Mouse (Mus musculus) intestine, postnatal 0 days (tissue): ENCODE measurements around the gene Mpp3. TPM values are rescaled to one million over a fixed set of nuclear protein-coding genes. Genes with fewer than 3 reads are reported as not detected.

ENCODE experiments used
- ATAC-seq: fragments of 200-750 bp; cut with Nextera tagmentation; 2 replicates; pipeline ENCODE4 v1.8.0; 2017; ENCODE audit warnings: mild to moderate bottlenecking, moderate TSS enrichment, moderate library complexity
- H3K27ac ChIP-seq: fragments of 300-500 bp; sonication (generic); 2 replicates; pipeline ENCODE4 v1.5.1; 2014; ENCODE audit warnings: mild to moderate bottlenecking, low read depth, low read length, moderate library complexity
- H3K27me3 ChIP-seq: fragments of 300-500 bp; sonication (generic); replicated peaks from 2 replicates; pipeline ENCODE4 v1.6.1; 2014; ENCODE audit warnings: low read length, mixed read lengths; ENCODE audit not compliant: control insufficient read depth, insufficient read depth
- H3K36me3 ChIP-seq: fragments of 300-500 bp; sonication (generic); 2 replicates; pipeline ENCODE4 v1.6.1; 2014; ENCODE audit warnings: mild to moderate bottlenecking, moderate library complexity; ENCODE audit not compliant: control insufficient read depth, insufficient read depth
- H3K4me1 ChIP-seq: fragments of 300-500 bp; sonication (generic); replicated peaks from 2 replicates; pipeline ENCODE4 v1.6.1; 2014; ENCODE audit warnings: antibody characterized with exemption, low read length, mixed read lengths; ENCODE audit not compliant: control insufficient read depth, insufficient read depth
- H3K4me2 ChIP-seq: fragments of 300-500 bp; sonication (generic); replicated peaks from 2 replicates; pipeline ENCODE4 v1.6.1; 2014; ENCODE audit warnings: low read depth, mild to moderate bottlenecking, moderate library complexity
- H3K4me3 ChIP-seq: fragments of 300-500 bp; sonication (generic); 2 replicates; pipeline ENCODE4 v1.5.1; 2014; ENCODE audit warnings: low read depth, low read length
- H3K9ac ChIP-seq: fragments of 300-500 bp; sonication (generic); 2 replicates; pipeline ENCODE4 v1.6.1; 2014; ENCODE audit warnings: mild to moderate bottlenecking, low read depth, low read length
- H3K9me3 ChIP-seq: fragments of 300-500 bp; sonication (generic); 2 replicates; pipeline ENCODE4 v1.6.1; 2016; ENCODE audit warnings: mixed run types; ENCODE audit not compliant: control insufficient read depth
- CTCF ChIP-seq: sonication (generic); IDR thresholded peaks from 2 replicates; pipeline ENCODE4 v1.5.1; 2016; ENCODE audit warnings: low read depth, mild to moderate bottlenecking, control low read depth, antibody characterized with exemption, moderate library complexity
- WGBS: fragments of 180-500 bp; shearing (Covaris S2); extraction: QIAGEN DNeasy Blood & Tissue Kit; methylation state at CpG from one replicate; pipeline ENCODE4 v1.1.7; 2014; 5-methylcytosine and 5-hydroxymethylcytosine counted together
- polyA plus RNA-seq: library from polyadenylated mRNA; unstranded; fragments of >200 nt; fragmentation: Nextera tagmentation; extraction: Ambion mirVana; gene quantifications from 2 replicates; pipeline ENCODE4 v1.2.1, GENCODE M21; 2015

The Mpp3 gene
- polyA plus RNA-seq, 1 experiment from 2014 or later = 8.6 TPM

GRCm38 (mm10) chr11:102063076-102063475 lies 34.8 kb upstream of the Mpp3 start:
- ATAC-seq = 0 out of 2 replicates have a peak, but pooled peaks have one; percentile 14
- no peak for TF ChIP-seq CTCF
- 59% methylated on average over 13 of the region's 13 CpGs for WGBS

DNA sequence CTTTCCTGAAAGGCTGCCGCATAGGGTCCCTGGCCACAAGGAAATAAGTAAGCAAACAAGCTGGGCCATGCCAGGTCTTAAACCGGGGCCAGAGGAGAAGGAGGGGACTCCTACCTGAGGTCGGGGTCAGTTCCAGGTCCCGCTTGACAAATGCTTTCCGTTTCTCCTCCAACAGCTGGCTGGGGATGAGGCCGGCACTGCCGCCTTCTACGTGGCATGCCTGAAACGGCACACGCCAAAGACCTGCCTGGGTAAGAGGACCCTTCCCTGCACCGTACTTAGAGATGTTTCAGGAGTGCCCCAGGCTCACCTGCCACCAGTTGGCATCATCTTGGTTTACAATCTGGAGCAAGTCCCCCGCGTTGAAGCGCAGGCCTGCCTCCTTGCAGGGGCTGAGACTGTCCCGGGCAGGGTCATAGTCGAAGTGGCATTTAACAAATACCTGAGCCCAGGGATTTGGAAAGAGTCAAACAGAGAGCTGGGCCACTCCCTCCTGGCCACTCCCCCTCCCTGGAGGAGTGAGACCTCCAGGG lies 33.7 kb upstream of the Mpp3 start:
- TF ChIP-seq CTCF = no peak
- WGBS = 45% methylated on average over 16 of the region's 16 CpGs
- no peak overlapping the region for H3K4me2 ChIP-seq

More at GRCm38 (mm10) chr11:102063076-102063475, 34.8 kb upstream of the Mpp3 start:
- no peak overlapping the region for H3K4me3 ChIP-seq
- H3K36me3 ChIP-seq = no peaks in the 10 kb centered on the region
- no peak overlapping the region for H3K4me2 ChIP-seq
- 0 out of 2 replicates have a peak, but pooled peaks cover 5% of the 10 kb centered on the region for H3K4me1 ChIP-seq
- no peak overlapping the region for H3K27ac ChIP-seq
- no peaks in the 10 kb centered on the region for H3K9me3 ChIP-seq
- H3K27me3 ChIP-seq = no peaks in the 10 kb centered on the region
- no peak overlapping the region for H3K9ac ChIP-seq

DNA sequence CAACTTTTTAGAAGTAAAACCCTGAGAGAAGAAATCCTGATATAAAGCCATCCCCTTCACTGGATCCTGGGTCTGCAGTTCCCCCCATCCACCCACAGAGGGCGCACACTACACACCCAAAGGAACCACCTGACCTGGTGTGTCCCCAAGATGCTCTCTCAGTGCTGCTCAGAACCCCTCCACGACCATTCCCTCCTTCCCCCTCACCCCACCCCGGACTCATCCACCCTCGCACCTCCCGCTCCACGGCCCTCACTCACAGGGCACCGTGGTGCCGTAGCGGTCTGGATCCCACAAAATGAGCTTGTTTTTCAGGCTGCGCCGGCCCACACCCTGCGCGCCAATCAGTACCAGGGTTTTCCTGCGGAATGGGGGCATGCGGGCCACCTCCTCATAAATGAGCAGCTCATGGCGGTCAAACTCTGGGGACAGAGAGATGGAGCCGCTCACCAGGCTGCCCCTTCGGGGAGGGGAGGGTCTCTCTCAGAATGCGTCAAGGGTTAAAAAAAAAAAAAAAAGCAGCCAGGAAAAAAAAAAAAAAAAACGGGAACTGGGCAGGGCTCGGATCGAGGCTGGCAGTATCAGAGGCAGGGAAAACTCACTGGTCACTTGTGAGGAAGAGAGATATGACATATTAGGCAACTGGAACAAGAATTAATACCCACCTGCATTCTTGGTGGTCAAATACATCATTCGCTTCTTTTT lies 33.1 kb upstream of the Mpp3 start:
- Histone ChIP-seq H3K4me1 (0 out of 2 replicates have a peak, but pooled peaks cover 5% of the 10 kb centered on the region), H3K4me2 (peak overlapping the region; percentile 67), H3K36me3 (no peaks in the 10 kb centered on the region), H3K27me3 (no peaks in the 10 kb centered on the region), H3K27ac (no peak overlapping the region), H3K9ac (no peak overlapping the region), H3K4me3 (peak overlapping the region; percentile 17; the same call in 1 of the 2 replicates), H3K9me3 (no peaks in the 10 kb centered on the region)
- WGBS = 3% methylated on average over 23 of the region's 23 CpGs
- ATAC-seq = 0 out of 2 replicates have a peak, but pooled peaks have one; percentile 22
- peak; percentile 96 for TF ChIP-seq CTCF

More for the DNA sequence above, 33.7 kb upstream of the Mpp3 start:
- H3K4me3 ChIP-seq = no peak overlapping the region
- no peak for ATAC-seq
- H3K27me3 ChIP-seq = no peaks in the 10 kb centered on the region
- no peaks in the 10 kb centered on the region for H3K9me3 ChIP-seq
- no peak overlapping the region for H3K27ac ChIP-seq
- H3K4me1 ChIP-seq = 0 out of 2 replicates have a peak, but pooled peaks cover 5% of the 10 kb centered on the region
- H3K36me3 ChIP-seq = no peaks in the 10 kb centered on the region
- no peak overlapping the region for H3K9ac ChIP-seq

- no peak overlapping the region for H3K9ac ChIP-seq
- no peak for ATAC-seq
- H3K36me3 ChIP-seq = no peaks in the 10 kb centered on the region
- 31% methylated on average over 9 of the region's 9 CpGs for WGBS
- no peaks in the 10 kb centered on the region for H3K9me3 ChIP-seq
- no peak overlapping the region for H3K27ac ChIP-seq
- H3K27me3 ChIP-seq = no peaks in the 10 kb centered on the region
- H3K4me3 ChIP-seq = no peak overlapping the region
- H3K4me1 ChIP-seq = no peaks in the 10 kb centered on the region
- H3K4me2 ChIP-seq = no peak overlapping the region
- TF ChIP-seq CTCF = peak; percentile 74
Measured at GRCm38 (mm10) chr11:102053847-102054246, 25.6 kb upstream of the Mpp3 start.

DNA sequence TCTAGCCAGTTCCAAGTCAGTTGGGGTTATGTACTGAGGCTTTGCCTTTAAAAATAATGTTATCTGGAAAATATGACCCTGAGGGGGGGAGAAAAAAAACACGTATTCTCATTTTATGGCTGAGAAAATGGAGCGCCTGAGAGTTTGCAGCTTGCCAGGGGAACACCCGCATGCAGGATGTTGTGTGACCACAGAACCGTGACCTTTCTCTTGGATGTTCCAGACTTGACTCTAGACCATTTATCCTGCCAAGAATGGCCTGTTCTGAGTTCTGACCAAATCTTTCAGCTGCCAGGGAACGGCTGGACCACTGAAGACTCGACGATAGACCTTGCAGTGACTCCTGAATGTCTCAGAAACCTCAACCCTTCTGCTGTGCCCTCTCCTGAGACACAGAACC lies 24.9 kb upstream of the Mpp3 start:
- Histone ChIP-seq H3K9me3 (no peaks in the 10 kb centered on the region), H3K4me3 (no peak overlapping the region), H3K4me1 (no peaks in the 10 kb centered on the region), H3K4me2 (no peak overlapping the region), H3K9ac (no peak overlapping the region), H3K27me3 (no peaks in the 10 kb centered on the region), H3K36me3 (no peaks in the 10 kb centered on the region), H3K27ac (no peak overlapping the region)
- 59% methylated on average over 7 of the region's 7 CpGs for WGBS
- no peak for ATAC-seq
- TF ChIP-seq CTCF = no peak

DNA sequence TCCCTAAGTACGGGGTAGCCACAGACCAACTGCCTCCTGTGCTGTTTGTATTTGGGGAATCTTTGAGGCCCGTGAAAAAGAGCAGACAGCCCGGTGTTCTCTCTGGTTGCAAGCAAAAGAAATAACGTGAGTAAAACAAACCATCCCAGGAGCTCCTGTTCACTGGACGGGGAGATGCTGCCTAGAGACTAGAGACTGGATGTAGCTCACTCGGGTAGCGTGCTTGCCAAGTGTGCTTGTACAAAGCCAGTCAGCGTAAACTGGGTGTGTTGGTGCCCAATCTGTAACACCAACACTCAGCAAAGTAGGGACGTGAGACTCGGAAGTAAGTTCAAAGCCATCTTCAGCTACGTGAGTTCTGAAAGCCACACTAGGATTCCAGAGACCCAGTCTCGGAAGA lies 24.4 kb upstream of the Mpp3 start:
- Histone ChIP-seq H3K9ac (no peak overlapping the region), H3K36me3 (no peaks in the 10 kb centered on the region), H3K27me3 (no peaks in the 10 kb centered on the region), H3K4me3 (no peak overlapping the region), H3K9me3 (no peaks in the 10 kb centered on the region), H3K4me2 (no peak overlapping the region), H3K27ac (no peak overlapping the region; the same call in 1 of the 2 replicates), H3K4me1 (no peaks in the 10 kb centered on the region)
- no peak for TF ChIP-seq CTCF
- WGBS = 79% methylated on average over 12 of the region's 12 CpGs
- no peak for ATAC-seq
